Mouse (Mus musculus) kidney, adult 2 months (tissue): Measurements from ENCODE around the gene Fgf5.

Experiments
- CTCF ChIP-seq: fragments of 200-500 bp; conservative IDR thresholded peaks from 2 replicates; pipeline ENCODE4 v1.5.1; 2011; ENCODE audit warnings: low read depth, mild to moderate bottlenecking, control low read depth, low read length, moderate library complexity, mixed read lengths; ENCODE audit not compliant: insufficient read depth, insufficient read length
- POLR2A ChIP-seq: fragments of 200-500 bp; IDR thresholded peaks from one replicate; pipeline ENCODE4 v1.6.1; 2011; ENCODE audit warnings: low read depth, low read length, control low read depth

DNA sequence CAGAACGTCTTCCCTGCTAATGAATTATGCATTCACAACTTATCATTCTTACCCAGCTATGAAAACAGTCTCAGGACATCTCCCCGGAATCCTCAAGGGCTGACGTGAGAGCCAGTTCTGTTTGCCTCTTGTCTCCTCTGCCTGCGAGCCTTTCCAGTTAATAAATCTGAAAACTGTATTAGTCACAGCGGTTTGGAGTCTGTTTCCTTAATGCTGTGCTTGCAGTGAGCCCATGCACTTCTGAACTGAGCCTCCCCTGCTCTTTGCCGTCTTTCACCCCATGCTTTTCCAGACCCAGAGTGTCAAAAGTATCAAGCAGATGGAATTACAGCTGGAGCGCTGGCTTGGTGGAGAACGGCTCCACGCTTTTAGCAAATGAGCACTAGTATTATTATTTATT is 52.5 kb downstream of the Fgf5 start:
- no peak for TF ChIP-seq POLR2A
- no peak for TF ChIP-seq CTCF
